In genomic region chr13:30673878-30674277, GRCm38 (mm10) we compare ENCODE assay signal across 18 mouse cellular contexts. TPM values are rescaled to one million over a fixed set of nuclear protein-coding genes. Genes with fewer than 3 reads are reported as not detected.
DNase-seq lines count a peak whose midpoint lies in the region; ATAC-seq and TF ChIP-seq lines count a peak whose summit lies in the region.
"Had no signal": no experiment of that assay in that cellular context is flagged by ENCODE, and none has a peak within 500 bp of the region (broad histone marks: within the 10 kb centered on the region; RNA-seq: fewer than 3 reads in every experiment).

No protein-coding gene starts in this region.

- no peak for TF ChIP-seq CTCF in gastrocnemius, adult 2 months (IDR thresholded peaks at IDR 0.05)

- H3K4me3 ChIP-seq in gastrocnemius, adult 2 months, result no peak overlapping the region
- H3K4me3 ChIP-seq: embryonic facial prominence, embryonic 12.5 days; forebrain, embryonic 15.5 days; hindbrain, embryonic 13.5 days had no signal

- peak overlapping the region; percentile 63 for H3K27ac ChIP-seq in gastrocnemius, adult 2 months
- H3K27ac ChIP-seq: embryonic facial prominence, embryonic 12.5 days; forebrain, embryonic 15.5 days; hindbrain, embryonic 13.5 days; hindbrain, postnatal 0 days had no signal

- intact Hi-C loops in gastrocnemius, adult 2 months (cut with DNase I), result no loop called here

- DNase-seq in gastrocnemius, adult 2 months, result no peak
- no peak for DNase-seq in gastrocnemius, postnatal 4 days (ENCODE audit: low spot score in 2 of 2)
- peak; percentile 35 to 45 for DNase-seq in B cell, adult 2 months
- DNase-seq in embryo, embryonic 10 days (ENCODE audit: low spot score), result no peak
- DNase-seq in thymus, postnatal 10 days (ENCODE audit: low spot score in 2 of 2), result no peak
- DNase-seq: adrenal gland, postnatal 10 days; cerebellum, adult 18-20 months; cerebellum, adult 9-11 months; gastrocnemius, postnatal 14 days; heart, postnatal 10 days; heart, postnatal 4 days had no signal

- peak; percentile 32 to 53; a peak in 1 of 4 replicates for ATAC-seq in hematopoietic stem cell, adult 5-6 weeks (replicated peaks in 1 of 2; ENCODE audit: insufficient read depth in 1 of 2, low FRiP score in 2 of 2, low TSS enrichment in 1 of 2, low read depth in 1 of 2, poor library complexity in 2 of 2, severe bottlenecking in 2 of 2)
- ATAC-seq in monocyte, adult 5-6 weeks (replicated peaks; ENCODE audit: insufficient number of reproducible peaks, low FRiP score, low TSS enrichment, poor library complexity, severe bottlenecking), result peak; percentile 86
- ATAC-seq: forebrain, embryonic 15.5 days; hindbrain, postnatal 0 days had no signal

RNA-seq across cellular contexts. Expression of gene Dusp22, which starts 14.1 kb away (rescaled TPM):
- 10 to 100 TPM; 36.2 to 59.5 TPM for total RNA-seq in gastrocnemius, adult 2 months (2021)
- 10 to 100 TPM; 57.3 to 61.6 TPM for total RNA-seq in gastrocnemius, postnatal 4 days (2021)
- total RNA-seq in hematopoietic stem cell, adult 5-6 weeks (2017), result 5.1 and 10.2 TPM in 2 replicates
- total RNA-seq in monocyte, adult 5-6 weeks (2017), result 37.6 to 46.2 TPM (median 42.1 TPM) in 3 replicates
- total RNA-seq: MEL had no signal

Comparison
In these comparisons a context has a peak if more than half of its experiments do, and no peak if none do; other contexts are left out.
1. DNase-seq: peak in B cell, adult 2 months (2 of 2); none in gastrocnemius, adult 2 months (single experiment), gastrocnemius, postnatal 4 days (0 of 2), embryo, embryonic 10 days (single experiment) and thymus, postnatal 10 days (0 of 2).